Mouse (Mus musculus): ENCODE results near the gene Xrcc6.

Gene Xrcc6

DNA sequence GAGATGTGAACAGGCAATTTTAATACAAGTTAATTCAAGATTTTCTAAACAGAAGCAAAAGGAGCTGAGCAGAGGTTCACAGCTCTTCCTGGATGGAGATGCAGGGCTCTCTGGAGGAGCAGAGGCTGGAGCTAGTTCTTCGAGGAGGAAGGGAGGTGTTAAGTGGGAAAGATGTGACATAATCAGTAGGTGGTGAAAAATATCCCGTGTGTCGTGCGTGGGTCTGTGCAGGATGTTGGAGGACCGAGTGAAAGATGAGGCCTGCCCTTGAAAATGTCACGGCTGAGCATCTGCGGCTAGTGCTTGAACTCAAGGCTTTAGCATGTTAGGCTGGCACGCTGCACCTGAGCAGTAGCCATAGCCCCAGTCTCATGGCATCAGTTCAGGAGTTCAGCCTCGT lies 98.0 kb downstream of the Xrcc6 start:
- no peak for DNase-seq (ENCODE audit: low read depth, low spot score)

DNA sequence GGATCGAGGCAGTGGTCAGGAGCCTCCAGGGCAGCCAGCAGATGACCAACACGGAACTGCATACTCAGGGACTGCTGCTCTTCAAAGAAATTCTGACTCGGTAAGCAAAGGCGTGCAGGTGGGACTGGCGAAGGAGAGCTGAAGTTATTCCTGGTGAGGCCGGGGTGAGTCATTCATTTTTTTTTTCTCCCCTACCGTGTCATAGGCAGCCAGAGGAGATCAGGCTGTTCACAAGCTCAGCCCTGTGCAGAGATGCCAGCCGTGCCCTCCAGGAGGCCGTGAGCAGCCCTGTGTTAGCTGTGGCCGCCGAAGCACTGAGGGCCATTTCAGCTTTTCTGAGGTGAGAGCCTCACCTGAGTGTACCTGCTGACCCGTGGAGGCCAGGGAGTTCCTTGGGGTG lies 98.5 kb downstream of the Xrcc6 start:
- no peak for DNase-seq (ENCODE audit: low read depth, low spot score)

DNA sequence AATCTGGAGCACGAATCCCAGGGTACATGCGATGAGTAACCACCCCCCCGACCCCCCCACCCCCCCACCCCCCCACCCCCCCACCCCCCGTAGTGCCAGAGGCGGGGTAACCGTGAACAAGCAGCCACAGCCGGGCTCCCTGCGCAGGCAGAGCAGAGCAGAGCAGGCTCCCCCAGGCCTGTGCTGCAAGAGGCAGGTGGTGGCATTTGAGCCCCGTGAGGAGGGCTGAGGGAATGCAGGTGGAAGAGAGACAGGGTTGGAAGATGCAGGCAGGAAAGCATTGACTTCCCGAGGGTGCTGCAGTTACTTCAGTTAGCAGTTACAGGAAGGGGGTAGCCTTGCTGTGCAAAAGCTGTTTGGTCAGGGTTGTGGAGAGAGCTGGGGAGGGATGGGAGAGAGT lies 99.6 kb downstream of the Xrcc6 start:
- DNase-seq (ENCODE audit: low read depth, low spot score) = peak; percentile 25

Data from forelimb bud, embryonic 11.5 days (tissue).